Mouse (Mus musculus) forebrain, postnatal 0 days (tissue): ENCODE measurements at regions not wholly inside any gene's neighbourhood (a gene's known extent, or its start where the extent isn't known, plus 50 kb on each side); places are given as distances from the start of the nearest gene placed in this dataset.

Source experiments
- ATAC-seq: fragments of 200-750 bp; cut with Nextera tagmentation; 2 replicates; pipeline ENCODE4 v1.8.0; 2017; ENCODE audit warnings: mild to moderate bottlenecking, moderate library complexity
- DNase-seq: peaks from one replicate; pipeline ENCODE4 v3.0.0-alpha.2; 2015
- H3K27ac ChIP-seq: fragments of 300-500 bp; sonication (generic); 2 replicates; pipeline ENCODE4 v1.5.1; 2014; ENCODE audit warnings: low read depth, mild to moderate bottlenecking, antibody characterized with exemption, low read length, moderate library complexity, mixed read lengths
- H3K27me3 ChIP-seq: fragments of 300-500 bp; sonication (generic); 2 replicates; pipeline ENCODE4 v1.6.1; 2014; ENCODE audit warnings: mild to moderate bottlenecking, low read length, mixed read lengths; ENCODE audit not compliant: insufficient read depth
- H3K36me3 ChIP-seq: fragments of 300-500 bp; sonication (generic); 2 replicates; pipeline ENCODE4 v1.6.1; 2014; ENCODE audit warnings: mild to moderate bottlenecking, moderate library complexity; ENCODE audit not compliant: insufficient read depth
- H3K4me1 ChIP-seq: fragments of 300-500 bp; sonication (generic); 2 replicates; pipeline ENCODE4 v1.6.1; 2014; ENCODE audit warnings: antibody characterized with exemption; ENCODE audit not compliant: insufficient read depth
- H3K4me2 ChIP-seq: fragments of 300-500 bp; sonication (generic); 2 replicates; pipeline ENCODE4 v1.6.1; 2014; ENCODE audit warnings: low read depth, mild to moderate bottlenecking, moderate library complexity
- H3K4me3 ChIP-seq: fragments of 300-500 bp; sonication (generic); 2 replicates; pipeline ENCODE4 v1.5.1; 2014; ENCODE audit warnings: low read depth, low read length, mixed read lengths
- H3K9ac ChIP-seq: fragments of 300-500 bp; sonication (generic); 2 replicates; pipeline ENCODE4 v1.6.1; 2014; ENCODE audit warnings: mild to moderate bottlenecking
- H3K9me3 ChIP-seq: fragments of 300-500 bp; sonication (generic); 2 replicates; pipeline ENCODE4 v1.6.1; 2016; ENCODE audit warnings: low read length
- CTCF ChIP-seq: sonication (generic); IDR thresholded peaks from 2 replicates; pipeline ENCODE4 v1.5.1; 2016; ENCODE audit warnings: antibody characterized with exemption, control low read depth, low read depth
- WGBS: fragments of 180-500 bp; shearing (Covaris S2); extraction: QIAGEN DNeasy Blood & Tissue Kit; methylation state at CpG from one replicate; pipeline ENCODE4 v1.1.7; 2014; 5-methylcytosine and 5-hydroxymethylcytosine counted together

DNA sequence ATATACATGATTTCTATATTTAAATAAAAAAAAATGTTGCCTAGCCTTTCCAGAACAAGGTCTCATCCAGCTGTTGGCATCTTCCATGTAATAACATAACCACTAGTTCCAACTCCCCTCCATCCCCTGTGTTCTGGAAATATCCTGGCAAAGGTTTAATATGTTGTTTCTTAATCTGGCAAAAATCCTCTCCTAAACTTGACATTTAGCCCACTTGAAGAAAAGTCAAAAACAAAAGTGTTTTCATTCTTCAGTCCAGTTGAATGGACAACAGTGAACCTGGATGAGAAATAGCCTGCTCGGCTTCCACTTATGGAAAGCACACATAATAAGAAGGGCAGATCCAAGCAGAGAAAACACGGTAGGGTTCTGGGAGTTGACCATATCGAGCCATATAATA, 393.1 kb upstream of the Acvr2a start:
- Histone ChIP-seq H3K4me3 (no peak overlapping the region), H3K27me3 (no peaks in the 10 kb centered on the region), H3K36me3 (no peaks in the 10 kb centered on the region), H3K4me2 (no peak overlapping the region), H3K9me3 (no peaks in the 10 kb centered on the region), H3K27ac (no peak overlapping the region), H3K9ac (no peak overlapping the region), H3K4me1 (peaks cover 14% of the 10 kb centered on the region; the same call in 1 of the 2 replicates)
- ATAC-seq: no peak
- no peak for DNase-seq
- 84% methylated on average over 3 of the region's 3 CpGs for WGBS
- no peak for TF ChIP-seq CTCF

DNA sequence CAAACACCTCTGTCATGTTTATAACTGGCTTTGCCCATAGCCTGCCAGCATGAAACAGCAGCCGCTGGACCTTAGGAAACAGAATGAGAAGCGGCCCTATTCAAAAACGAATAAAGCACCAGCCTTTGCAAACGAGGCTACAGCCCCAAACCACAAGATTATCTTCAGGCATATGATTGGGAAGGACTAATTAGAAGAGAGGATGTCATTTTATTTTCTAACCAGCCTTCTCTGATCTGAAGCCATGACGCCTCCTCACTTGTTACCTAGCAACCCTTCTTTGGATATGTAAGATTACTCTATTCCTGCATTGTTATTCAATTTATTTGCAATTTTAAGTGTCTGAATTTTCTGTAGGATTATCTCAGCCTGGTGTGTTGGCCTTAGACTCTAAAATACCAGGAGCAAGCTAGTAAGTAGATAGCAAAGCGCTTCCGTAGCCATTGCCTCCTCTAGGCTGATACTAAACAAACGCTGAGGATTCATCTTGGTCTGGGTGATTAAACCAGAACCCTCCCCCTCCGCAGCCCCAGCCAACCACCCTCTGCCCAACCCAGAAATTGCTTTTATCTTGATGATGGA, 390.0 kb upstream of the Acvr2a start:
- DNase-seq (peak; percentile 78), ATAC-seq (peak; percentile 94)
- Histone ChIP-seq H3K9ac (no peak overlapping the region; the same call in 1 of the 2 replicates), H3K4me1 (peaks cover 14% of the 10 kb centered on the region; the same call in 1 of the 2 replicates), H3K4me2 (peak overlapping the region; percentile 33), H3K36me3 (no peaks in the 10 kb centered on the region), H3K9me3 (no peaks in the 10 kb centered on the region), H3K27me3 (no peaks in the 10 kb centered on the region), H3K27ac (peak overlapping the region; percentile 73), H3K4me3 (no peak overlapping the region)
- no peak for TF ChIP-seq CTCF
- 8% methylated on average over 9 of the region's 9 CpGs for WGBS

DNA sequence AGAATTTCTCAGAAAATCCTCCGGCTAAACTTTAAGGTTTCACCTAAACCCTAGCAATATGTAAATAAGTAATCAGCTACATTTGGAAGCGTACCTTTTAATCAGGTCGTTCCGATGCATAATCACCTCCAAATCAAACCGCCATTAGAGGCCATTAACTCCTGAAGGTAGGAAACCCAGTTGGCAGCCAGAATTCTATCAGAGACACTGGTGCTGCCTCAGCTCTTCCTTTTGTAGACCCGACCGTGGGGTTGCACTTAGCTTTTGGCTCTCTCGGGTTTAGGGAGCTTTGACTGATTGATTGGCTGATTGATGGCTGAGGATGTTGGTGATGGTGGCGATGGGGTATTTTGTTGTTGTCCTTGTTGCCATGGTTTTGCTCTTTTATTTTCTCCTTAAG, 389.3 kb upstream of the Acvr2a start:
- no peak for TF ChIP-seq CTCF
- Histone ChIP-seq H3K27ac (no peak overlapping the region), H3K9ac (0 out of 2 replicates have a peak overlapping the region, but pooled peaks have one; percentile 19)

DNA sequence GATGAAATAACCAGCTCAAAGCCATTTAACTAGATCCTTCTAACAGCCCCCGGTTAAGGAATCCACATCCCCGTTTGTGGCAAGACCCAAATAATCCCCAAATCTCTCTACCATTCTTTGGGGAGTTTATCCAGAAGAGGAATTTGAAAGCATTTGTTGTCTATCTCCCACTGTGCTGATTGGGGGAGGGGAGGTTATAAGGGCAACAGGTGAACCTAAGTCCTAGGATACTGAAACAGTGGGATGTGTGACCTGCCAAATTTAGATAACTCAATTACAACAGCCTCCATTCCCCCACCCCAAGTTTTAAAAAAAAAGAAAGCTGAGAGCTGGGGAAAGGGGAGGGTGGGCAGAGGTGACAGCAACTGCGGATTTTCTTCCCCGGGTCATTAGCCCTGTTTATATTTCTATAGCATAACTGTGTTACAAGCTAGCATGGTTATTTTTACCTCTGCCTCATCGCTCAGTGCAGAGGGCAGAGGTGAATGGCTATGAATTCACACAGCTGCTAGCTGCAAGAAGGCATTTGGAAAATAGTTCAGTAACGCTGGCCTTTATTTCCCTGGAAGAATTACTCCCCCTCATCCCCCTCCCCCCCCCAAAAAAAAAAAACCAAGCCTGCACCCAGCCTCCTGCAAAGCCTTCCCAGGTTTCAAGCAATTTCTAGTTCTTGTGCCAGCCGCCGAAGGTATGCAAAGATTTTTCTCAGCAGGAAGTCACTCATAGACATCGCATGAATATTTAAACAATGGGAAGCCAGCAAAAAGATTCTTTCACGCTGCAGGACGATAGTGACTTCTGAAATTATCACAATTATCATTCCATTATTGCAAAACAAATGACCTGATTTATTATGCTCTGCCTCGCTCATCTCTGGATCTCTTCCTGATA, 388.5 kb upstream of the Acvr2a start:
- Histone ChIP-seq H3K27ac (no peak overlapping the region), H3K9ac (no peak overlapping the region), H3K4me3 (no peak overlapping the region), H3K4me2 (no peak overlapping the region), H3K9me3 (no peaks in the 10 kb centered on the region), H3K27me3 (no peaks in the 10 kb centered on the region), H3K4me1 (peaks cover 14% of the 10 kb centered on the region; the same call in 1 of the 2 replicates), H3K36me3 (no peaks in the 10 kb centered on the region)
- no peak for ATAC-seq
- TF ChIP-seq CTCF: no peak
- WGBS: 20% methylated on average over 12 of the region's 12 CpGs
- DNase-seq: no peak

More for the DNA sequence above, 389.3 kb upstream of the Acvr2a start:
- H3K4me2 ChIP-seq: peak overlapping the region; percentile 33
- 14% methylated on average over 9 of the region's 9 CpGs for WGBS
- H3K4me1 ChIP-seq: peaks cover 14% of the 10 kb centered on the region; the same call in 1 of the 2 replicates
- H3K9me3 ChIP-seq: no peaks in the 10 kb centered on the region
- no peak overlapping the region for H3K4me3 ChIP-seq
- H3K27me3 ChIP-seq: no peaks in the 10 kb centered on the region
- H3K36me3 ChIP-seq: no peaks in the 10 kb centered on the region
- DNase-seq: peak; percentile 58
- peak; percentile 4; the same call in 1 of the 2 replicates for ATAC-seq

DNA sequence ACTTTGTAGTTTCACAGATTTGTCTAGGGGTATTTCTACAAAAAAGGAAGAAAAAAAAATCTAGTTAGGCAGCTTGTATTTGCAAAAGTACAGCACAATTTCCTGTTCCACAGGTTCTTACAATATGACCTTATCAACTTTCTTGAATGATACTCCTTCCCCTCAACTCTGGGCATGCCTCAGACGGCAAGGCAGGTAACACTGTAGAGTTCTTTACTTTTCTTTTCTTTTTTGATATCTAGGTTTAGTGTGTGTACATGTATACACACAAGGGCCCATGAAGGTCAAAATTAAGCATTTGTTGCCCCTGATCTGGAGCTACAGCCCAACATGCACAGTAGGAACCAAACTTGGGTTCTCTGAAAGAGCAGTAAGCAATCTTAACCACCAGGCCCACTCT, 381.4 kb upstream of the Acvr2a start:
- no peak overlapping the region for H3K4me2 ChIP-seq
- no peaks in the 10 kb centered on the region for H3K9me3 ChIP-seq
- ATAC-seq: no peak
- no peak for DNase-seq
- no peaks in the 10 kb centered on the region for H3K27me3 ChIP-seq
- H3K4me1 ChIP-seq: no peaks in the 10 kb centered on the region
- H3K27ac ChIP-seq: no peak overlapping the region
- H3K36me3 ChIP-seq: no peaks in the 10 kb centered on the region
- WGBS: 89% methylated on average over 1 of the region's 1 CpGs
- no peak for TF ChIP-seq CTCF
- H3K4me3 ChIP-seq: no peak overlapping the region
- no peak overlapping the region for H3K9ac ChIP-seq

DNA sequence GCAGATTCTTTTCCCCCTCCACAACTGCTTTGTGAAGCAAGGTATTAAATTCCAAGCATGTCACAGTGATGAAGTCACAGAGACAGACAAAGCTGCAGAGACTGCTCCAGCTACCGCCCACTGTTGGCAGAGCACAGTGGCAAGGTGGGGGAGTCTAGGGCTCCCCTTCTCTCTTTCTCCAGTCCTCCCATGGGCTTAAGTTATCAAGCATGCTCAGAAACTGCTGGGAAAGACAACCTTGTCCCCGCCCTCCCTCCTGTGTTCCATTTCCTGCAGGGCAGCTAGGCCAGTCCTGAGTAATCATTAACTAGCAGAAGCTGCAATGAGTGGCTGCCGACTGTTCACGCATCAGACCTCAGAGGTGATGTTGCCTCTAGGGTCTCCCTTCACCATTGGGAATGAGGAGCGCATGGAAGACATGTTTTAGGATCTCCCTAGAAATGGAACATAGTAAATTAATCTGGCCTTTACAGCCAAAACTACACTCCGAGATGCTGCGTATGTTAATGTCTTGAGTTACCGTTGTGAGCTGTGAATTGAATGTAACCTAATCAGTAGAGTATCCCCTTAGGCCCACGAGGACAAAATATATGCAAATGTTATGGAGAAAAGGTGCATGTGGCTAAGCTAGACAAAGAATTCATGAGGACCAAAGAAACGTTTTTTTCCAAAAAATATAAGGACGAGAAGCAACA, 372.5 kb upstream of the Acvr2a start:
- 38% methylated on average over 11 of the region's 11 CpGs for WGBS

More for the DNA sequence above, 372.5 kb upstream of the Acvr2a start:
- TF ChIP-seq CTCF: no peak
- H3K27ac ChIP-seq: no peak overlapping the region
- no peak overlapping the region for H3K4me3 ChIP-seq
- no peaks in the 10 kb centered on the region for H3K4me1 ChIP-seq
- no peaks in the 10 kb centered on the region for H3K9me3 ChIP-seq
- no peak overlapping the region for H3K9ac ChIP-seq
- H3K36me3 ChIP-seq: no peaks in the 10 kb centered on the region
- ATAC-seq (no peak), DNase-seq (no peak)
- no peak overlapping the region for H3K4me2 ChIP-seq
- no peaks in the 10 kb centered on the region for H3K27me3 ChIP-seq
